Mouse (Mus musculus) limb, embryonic 15.5 days (tissue): Measurements from ENCODE around the gene Arhgef16. TPM values are rescaled to one million over a fixed set of nuclear protein-coding genes. Genes with fewer than 3 reads are reported as not detected.

Experiments used
- ATAC-seq: fragments of 200-750 bp; cut with Nextera tagmentation; 2 replicates; pipeline ENCODE4 v1.8.0; 2017; ENCODE audit warnings: low read depth, moderate TSS enrichment; ENCODE audit not compliant: insufficient number of reproducible peaks, low FRiP score, low TSS enrichment
- H3K27ac ChIP-seq: fragments of 300-500 bp; sonication (generic); 2 replicates; pipeline ENCODE4 v1.5.1; 2015; ENCODE audit warnings: moderate library complexity, mild to moderate bottlenecking, inconsistent platforms
- H3K27me3 ChIP-seq: fragments of 300-500 bp; sonication (generic); 2 replicates; pipeline ENCODE4 v1.6.1; 2015; ENCODE audit warnings: inconsistent platforms
- H3K36me3 ChIP-seq: fragments of 300-500 bp; sonication (generic); 2 replicates; pipeline ENCODE4 v1.6.1; 2015; ENCODE audit warnings: inconsistent platforms
- H3K4me1 ChIP-seq: fragments of 300-500 bp; sonication (generic); 2 replicates; pipeline ENCODE4 v1.6.1; 2015; ENCODE audit warnings: inconsistent platforms
- H3K4me2 ChIP-seq: fragments of 300-500 bp; sonication (generic); 2 replicates; pipeline ENCODE4 v1.6.1; 2015; ENCODE audit warnings: mild to moderate bottlenecking, inconsistent platforms
- H3K4me3 ChIP-seq: fragments of 300-500 bp; sonication (generic); 2 replicates; pipeline ENCODE4 v1.5.1; 2015; ENCODE audit warnings: mild to moderate bottlenecking, inconsistent platforms
- H3K9ac ChIP-seq: fragments of 300-500 bp; sonication (generic); 2 replicates; pipeline ENCODE4 v1.6.1; 2015; ENCODE audit warnings: inconsistent platforms
- H3K9me3 ChIP-seq: fragments of 300-500 bp; sonication (generic); 2 replicates; pipeline ENCODE4 v1.6.1; 2016; ENCODE audit warnings: inconsistent platforms
- WGBS: fragments of 180-500 bp; shearing (Covaris S2); methylation state at CpG from one replicate; pipeline ENCODE4 v1.1.7; 2015; 5-methylcytosine and 5-hydroxymethylcytosine counted together
- polyA plus RNA-seq: library from polyadenylated mRNA; unstranded; fragments of >200 nt; fragmentation: Nextera tagmentation; extraction: Ambion mirVana; gene quantifications from 2 replicates; pipeline ENCODE4 v1.2.1, GENCODE M21; 2015

The Arhgef16 gene
- polyA plus RNA-seq, 1 experiment from 2014 or later = 6.5 TPM

DNA sequence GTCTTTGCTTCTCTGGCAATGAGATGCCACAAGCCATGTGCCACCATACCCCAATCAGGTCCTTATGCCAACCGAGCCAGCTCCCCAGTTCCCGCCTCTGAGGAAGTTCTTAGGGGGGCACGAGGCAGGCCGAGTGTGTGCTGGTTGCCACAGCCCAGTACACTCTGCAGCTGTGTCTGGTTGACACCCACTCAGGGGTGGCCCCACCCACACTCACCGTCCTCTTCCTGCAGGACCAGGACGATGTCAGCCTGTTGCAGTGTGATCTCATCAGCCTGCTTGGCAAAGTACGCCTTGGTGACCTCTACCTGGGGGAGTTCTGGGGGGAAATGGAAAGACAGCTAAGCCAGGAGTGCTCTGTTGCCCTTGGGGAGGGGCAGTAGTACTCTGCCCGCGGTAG is 22.0 kb downstream of the Arhgef16 start:
- ATAC-seq = no peak
- no peaks in the 10 kb centered on the region for H3K27me3 ChIP-seq
- 58% methylated on average over 9 of the region's 9 CpGs for WGBS

DNA sequence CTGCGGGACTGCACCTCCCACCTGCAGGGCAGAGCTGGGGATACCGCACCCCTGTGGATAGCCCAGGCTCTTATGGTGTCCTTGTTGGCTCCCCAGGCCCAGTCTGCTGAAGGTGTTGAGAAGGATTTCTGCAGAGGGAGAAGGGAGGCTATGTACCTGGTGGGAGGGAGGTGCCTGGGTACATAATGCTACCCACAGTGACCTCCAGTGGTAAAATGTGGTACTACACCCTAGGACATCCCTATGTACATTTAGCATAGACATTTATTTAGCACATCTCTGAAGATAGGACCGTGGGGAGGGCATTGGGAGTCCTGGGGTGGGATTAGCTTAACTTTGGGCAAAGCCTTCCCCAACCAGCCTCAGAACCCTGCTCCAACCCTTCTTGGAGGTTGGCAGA is 28.5 kb downstream of the Arhgef16 start:
- peaks cover 78% of the 10 kb centered on the region for H3K36me3 ChIP-seq
- H3K4me1 ChIP-seq = peaks cover 3% of the 10 kb centered on the region; the same call in 1 of the 2 replicates
- no peaks in the 10 kb centered on the region for H3K9me3 ChIP-seq
- ATAC-seq = no peak
- 58% methylated on average over 3 of the region's 3 CpGs for WGBS
- no peaks in the 10 kb centered on the region for H3K27me3 ChIP-seq
- H3K27ac ChIP-seq = no peak overlapping the region
- no peak overlapping the region for H3K4me3 ChIP-seq
- H3K9ac ChIP-seq = no peak overlapping the region
- H3K4me2 ChIP-seq = no peak overlapping the region

More for the DNA sequence above, 22.0 kb downstream of the Arhgef16 start:
- H3K9ac ChIP-seq = no peak overlapping the region
- no peak overlapping the region for H3K4me2 ChIP-seq
- H3K27ac ChIP-seq = no peak overlapping the region
- peaks cover 30% of the 10 kb centered on the region for H3K36me3 ChIP-seq
- H3K4me3 ChIP-seq = no peak overlapping the region
- H3K4me1 ChIP-seq = peaks cover 6% of the 10 kb centered on the region
- H3K9me3 ChIP-seq = no peaks in the 10 kb centered on the region

DNA sequence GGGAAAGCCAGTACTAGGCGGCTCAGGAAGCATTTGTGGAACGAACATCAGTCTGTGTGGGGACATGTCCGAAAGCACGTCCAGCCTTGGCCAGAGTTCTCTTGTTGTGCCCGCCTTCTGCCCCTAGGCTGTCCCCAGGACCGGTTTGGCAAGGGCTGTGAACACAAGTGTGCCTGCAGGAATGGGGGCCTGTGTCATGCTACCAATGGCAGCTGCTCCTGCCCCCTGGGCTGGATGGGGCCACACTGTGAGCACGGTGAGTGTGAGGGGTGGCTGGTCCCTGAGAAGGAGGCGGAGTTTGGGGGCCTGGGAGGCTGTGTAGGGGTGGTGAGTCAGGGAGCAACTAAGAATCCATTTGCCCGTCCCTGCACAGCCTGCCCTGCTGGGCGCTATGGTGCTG is 32.0 kb downstream of the Arhgef16 start:
- Histone ChIP-seq H3K9ac (no peak overlapping the region), H3K27me3 (no peaks in the 10 kb centered on the region), H3K36me3 (peaks cover 85% of the 10 kb centered on the region), H3K27ac (peak overlapping the region; percentile 34), H3K4me1 (peaks cover 3% of the 10 kb centered on the region; the same call in 1 of the 2 replicates), H3K4me2 (no peak overlapping the region), H3K9me3 (no peaks in the 10 kb centered on the region), H3K4me3 (no peak overlapping the region)
- ATAC-seq = no peak
- WGBS = 58% methylated on average over 10 of the region's 10 CpGs

DNA sequence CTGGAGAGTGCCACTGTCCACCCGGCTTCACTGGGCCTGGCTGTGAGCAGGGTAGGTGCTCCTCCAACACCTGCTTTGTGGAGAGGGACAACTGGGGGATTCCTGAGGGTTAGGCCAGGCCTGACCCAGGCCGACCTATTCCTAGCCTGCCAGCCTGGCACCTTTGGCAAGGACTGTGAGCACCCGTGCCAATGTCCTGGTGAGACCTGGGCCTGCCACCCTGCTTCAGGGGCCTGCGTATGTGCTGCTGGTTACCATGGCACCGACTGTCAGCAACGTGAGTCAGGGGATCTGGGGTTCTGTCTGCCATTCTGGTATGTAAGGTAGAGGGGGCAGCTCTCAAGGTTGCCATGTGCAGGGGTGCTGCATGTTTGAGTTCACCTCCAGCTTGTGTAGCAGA is 34.0 kb downstream of the Arhgef16 start:
- no peak overlapping the region for H3K4me3 ChIP-seq
- no peak overlapping the region for H3K4me2 ChIP-seq
- H3K4me1 ChIP-seq = peaks cover 3% of the 10 kb centered on the region; the same call in 1 of the 2 replicates
- 84% methylated on average over 6 of the region's 6 CpGs for WGBS
- H3K9me3 ChIP-seq = no peaks in the 10 kb centered on the region
- H3K27me3 ChIP-seq = no peaks in the 10 kb centered on the region
- no peak for ATAC-seq
- peaks cover 91% of the 10 kb centered on the region for H3K36me3 ChIP-seq
- H3K9ac ChIP-seq = no peak overlapping the region
- no peak overlapping the region for H3K27ac ChIP-seq

DNA sequence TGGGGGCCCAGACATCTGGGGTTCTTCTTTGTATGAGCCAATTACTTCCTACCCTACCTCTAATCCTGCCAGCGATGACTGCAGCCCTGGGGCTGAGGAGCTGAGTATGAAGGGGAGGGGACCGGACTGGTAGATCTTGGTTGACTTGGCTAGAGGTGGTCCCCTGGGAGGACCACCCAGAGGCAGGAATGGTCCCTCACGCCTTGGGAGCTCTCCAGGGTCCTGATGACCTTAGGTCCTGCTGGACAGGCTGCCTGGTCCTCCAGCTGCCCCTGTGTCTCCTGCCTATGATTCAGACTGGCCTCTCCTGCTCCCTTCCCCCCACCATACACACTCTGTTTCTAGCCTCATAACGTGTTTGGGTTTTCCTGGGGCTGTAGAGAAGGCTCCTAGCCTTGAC is 39.4 kb downstream of the Arhgef16 start:
- Histone ChIP-seq H3K9ac (no peak overlapping the region), H3K4me1 (0 out of 2 replicates have a peak, but pooled peaks cover 2% of the 10 kb centered on the region), H3K27ac (no peak overlapping the region), H3K36me3 (peaks cover 69% of the 10 kb centered on the region), H3K9me3 (no peaks in the 10 kb centered on the region), H3K4me2 (no peak overlapping the region), H3K4me3 (no peak overlapping the region), H3K27me3 (no peaks in the 10 kb centered on the region)
- 45% methylated on average over 4 of the region's 4 CpGs for WGBS
- ATAC-seq = no peak

DNA sequence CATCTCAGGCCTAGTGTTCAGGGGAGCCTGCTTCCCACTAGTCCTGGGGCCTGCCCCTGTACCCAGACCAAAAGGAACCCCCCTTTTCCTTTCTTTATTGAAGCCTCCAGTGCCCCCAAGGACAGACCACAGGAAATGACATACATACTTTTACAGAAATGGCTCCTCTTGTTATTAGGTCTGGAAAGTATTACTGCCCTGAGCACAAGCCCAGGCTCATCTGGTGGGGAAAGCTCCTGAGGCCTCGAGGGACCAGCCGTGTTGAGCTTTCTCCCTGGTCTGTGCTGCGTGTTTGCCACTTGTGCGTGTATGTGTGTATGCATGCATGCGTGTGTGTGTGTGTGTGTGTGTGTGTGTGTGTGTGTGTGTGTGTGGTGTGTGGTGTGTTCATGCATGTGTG is 40.7 kb downstream of the Arhgef16 start:
- no peak overlapping the region for H3K4me2 ChIP-seq
- peak overlapping the region; percentile 52 for H3K27ac ChIP-seq
- no peak overlapping the region for H3K4me3 ChIP-seq
- WGBS = 41% methylated on average over 5 of the region's 5 CpGs
- H3K9me3 ChIP-seq = no peaks in the 10 kb centered on the region
- no peak for ATAC-seq
- H3K27me3 ChIP-seq = no peaks in the 10 kb centered on the region
- H3K36me3 ChIP-seq = peaks cover 63% of the 10 kb centered on the region
- 0 out of 2 replicates have a peak, but pooled peaks cover 2% of the 10 kb centered on the region for H3K4me1 ChIP-seq
- no peak overlapping the region for H3K9ac ChIP-seq

DNA sequence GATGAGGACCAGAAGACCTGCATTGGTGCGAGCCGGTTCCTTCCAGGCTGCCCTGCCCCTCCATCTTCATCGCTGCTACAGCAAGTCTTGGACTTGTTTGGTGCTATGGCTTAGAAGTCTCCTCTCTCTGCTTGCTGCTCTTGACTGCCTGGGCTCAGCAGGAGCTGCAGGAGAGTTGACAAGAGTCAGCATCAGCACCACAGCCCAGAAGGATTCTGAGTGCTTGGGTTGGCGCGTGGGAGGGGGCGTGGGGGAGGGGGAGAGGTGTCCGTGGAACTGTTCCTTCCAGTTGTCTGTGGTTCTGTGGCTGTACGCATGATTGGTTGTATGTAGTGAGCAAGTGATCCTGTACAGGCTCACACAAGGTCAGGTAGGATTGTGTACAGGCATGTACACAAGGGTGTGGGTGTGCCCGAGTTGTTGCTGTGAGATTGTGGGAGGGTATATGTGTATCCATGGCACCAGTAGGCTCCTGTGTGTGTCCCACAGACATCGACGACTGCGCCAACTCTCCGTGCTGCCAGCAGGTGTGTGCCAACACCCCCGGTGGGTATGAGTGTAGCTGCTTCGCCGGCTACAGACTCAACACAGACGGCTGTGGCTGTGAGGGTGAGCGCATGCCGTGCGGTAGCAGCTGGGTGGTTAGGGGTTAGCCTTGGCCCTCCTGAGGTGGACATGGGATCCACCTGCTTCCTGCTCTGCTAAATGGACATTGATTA is 48.8 kb downstream of the Arhgef16 start:
- Histone ChIP-seq H3K27ac (no peak overlapping the region), H3K36me3 (peaks cover 45% of the 10 kb centered on the region)
- ATAC-seq = no peak

DNA sequence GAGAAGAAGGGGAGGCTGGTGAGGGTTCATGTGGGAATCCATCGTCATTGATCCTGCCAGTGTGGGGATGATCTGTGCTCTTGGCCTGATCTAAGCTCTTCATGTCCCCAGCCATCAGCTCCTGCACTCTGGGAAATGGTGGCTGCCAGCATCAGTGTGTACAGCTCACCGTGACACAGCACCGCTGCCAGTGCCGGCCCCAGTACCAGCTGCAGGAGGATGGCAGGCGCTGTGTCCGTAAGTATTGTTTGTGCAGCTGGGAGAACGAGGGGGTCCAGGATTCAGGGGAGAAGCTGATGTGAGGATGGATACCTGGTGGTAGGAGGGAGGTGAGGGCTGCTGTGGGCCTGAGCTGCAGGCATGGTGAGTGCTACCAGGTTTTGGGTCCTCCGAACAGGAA is 52.2 kb downstream of the Arhgef16 start:
- ATAC-seq = no peak
- no peak overlapping the region for H3K9ac ChIP-seq
- H3K4me2 ChIP-seq = no peak overlapping the region
- WGBS = 72% methylated on average over 8 of the region's 8 CpGs
- H3K4me1 ChIP-seq = peaks cover 51% of the 10 kb centered on the region
- H3K27me3 ChIP-seq = no peaks in the 10 kb centered on the region
- H3K9me3 ChIP-seq = no peaks in the 10 kb centered on the region
- H3K27ac ChIP-seq = no peak overlapping the region
- no peak overlapping the region for H3K4me3 ChIP-seq
- H3K36me3 ChIP-seq = peaks cover 24% of the 10 kb centered on the region

More for the DNA sequence above, 48.8 kb downstream of the Arhgef16 start:
- Histone ChIP-seq H3K4me3 (no peak overlapping the region), H3K4me1 (peaks cover 17% of the 10 kb centered on the region), H3K9me3 (no peaks in the 10 kb centered on the region), H3K27me3 (no peaks in the 10 kb centered on the region), H3K4me2 (no peak overlapping the region), H3K9ac (no peak overlapping the region)
- 91% methylated on average over 20 of the region's 20 CpGs for WGBS

DNA sequence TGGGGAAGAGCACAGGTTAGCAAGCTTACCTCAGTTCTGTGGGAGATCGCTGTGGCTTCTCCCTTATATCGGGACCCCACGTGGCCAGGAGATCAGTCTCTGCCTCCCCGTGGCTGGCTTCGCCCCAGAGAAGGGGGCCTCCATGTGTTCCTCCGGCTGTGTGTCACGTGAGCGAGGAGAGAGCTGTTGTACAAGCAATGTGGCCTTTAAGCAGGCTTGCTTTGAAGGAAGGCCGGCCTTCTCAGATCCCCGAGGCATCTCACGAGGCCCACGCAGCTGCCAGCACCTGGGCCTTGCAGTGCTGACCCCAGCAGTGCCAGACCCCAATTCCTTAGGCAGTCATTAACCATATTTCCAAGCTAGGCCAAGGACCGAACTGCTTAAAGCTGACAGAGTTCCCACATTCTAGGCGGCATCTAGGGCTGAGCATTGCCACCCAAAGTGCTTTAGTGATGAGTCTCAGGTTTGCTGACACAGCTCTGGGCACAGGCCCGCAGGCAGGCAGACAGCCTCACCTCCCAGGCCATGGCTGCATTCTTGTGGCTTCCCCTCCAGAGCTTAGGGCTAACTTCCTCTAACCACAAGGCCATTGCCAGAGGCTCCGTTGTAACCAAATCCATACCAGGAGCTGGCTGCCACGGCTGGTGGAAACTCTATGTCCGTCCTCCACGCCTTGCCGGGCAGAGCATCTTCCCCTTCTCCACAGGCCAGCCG is 53.2 kb downstream of the Arhgef16 start:
- no peak overlapping the region for H3K9ac ChIP-seq
- no peaks in the 10 kb centered on the region for H3K9me3 ChIP-seq
- no peaks in the 10 kb centered on the region for H3K27me3 ChIP-seq
- peak overlapping the region; percentile 78 for H3K27ac ChIP-seq
- 46% methylated on average over 21 of the region's 21 CpGs for WGBS
- no peak overlapping the region for H3K4me3 ChIP-seq
- no peak overlapping the region for H3K4me2 ChIP-seq
- H3K4me1 ChIP-seq = peaks cover 56% of the 10 kb centered on the region
- peaks cover 20% of the 10 kb centered on the region for H3K36me3 ChIP-seq
- ATAC-seq = no peak

DNA sequence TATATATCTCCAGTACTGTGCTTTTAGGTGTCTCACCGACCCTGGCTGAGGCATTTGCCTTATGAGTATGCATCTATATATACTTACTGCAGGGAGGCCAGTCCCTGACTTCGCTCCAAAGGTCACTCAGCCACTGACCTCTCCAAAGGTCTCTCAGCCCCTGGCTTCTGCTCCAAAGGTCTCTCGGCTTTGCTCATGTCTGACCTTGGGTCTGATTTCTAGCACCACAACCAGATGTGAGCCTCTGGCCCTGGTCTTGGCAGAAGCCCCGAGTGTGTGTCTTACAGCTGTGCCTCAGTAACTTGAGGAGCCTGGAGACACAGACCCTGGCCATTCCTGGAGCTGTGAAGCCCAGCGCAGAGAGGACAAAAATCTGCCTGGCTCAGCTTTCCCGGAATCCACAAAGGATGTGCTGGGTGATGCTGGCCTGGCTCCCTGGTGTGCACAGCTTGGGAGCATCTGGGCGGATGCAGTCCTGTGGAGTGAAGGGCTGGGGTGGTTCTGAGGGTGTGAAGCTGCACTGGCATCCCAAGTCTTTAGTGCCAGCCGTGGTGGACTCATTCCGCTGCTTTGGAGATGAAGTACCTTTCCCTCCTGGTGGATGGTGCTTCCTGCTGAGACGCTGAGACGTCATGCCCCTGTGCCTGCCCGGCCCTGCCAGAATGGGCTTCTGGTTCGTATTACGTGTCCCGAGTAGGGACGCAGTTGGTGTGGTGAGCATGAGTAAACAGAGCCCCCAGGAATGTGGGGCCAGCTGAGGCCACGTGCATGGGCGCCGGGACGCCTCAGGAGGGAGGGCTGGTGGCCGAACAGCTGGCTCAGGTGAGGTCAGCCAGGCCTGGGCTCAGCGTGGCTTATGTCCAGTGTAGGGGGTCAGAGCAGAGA is 54.0 kb downstream of the Arhgef16 start:
- peaks cover 16% of the 10 kb centered on the region for H3K36me3 ChIP-seq
- no peaks in the 10 kb centered on the region for H3K27me3 ChIP-seq
- no peak overlapping the region for H3K9ac ChIP-seq
- H3K9me3 ChIP-seq = no peaks in the 10 kb centered on the region
- 25% methylated on average over 22 of the region's 22 CpGs for WGBS
- H3K4me1 ChIP-seq = peaks cover 64% of the 10 kb centered on the region
- H3K27ac ChIP-seq = peak overlapping the region; percentile 78
- H3K4me2 ChIP-seq = no peak overlapping the region
- H3K4me3 ChIP-seq = no peak overlapping the region
- ATAC-seq = no peak

DNA sequence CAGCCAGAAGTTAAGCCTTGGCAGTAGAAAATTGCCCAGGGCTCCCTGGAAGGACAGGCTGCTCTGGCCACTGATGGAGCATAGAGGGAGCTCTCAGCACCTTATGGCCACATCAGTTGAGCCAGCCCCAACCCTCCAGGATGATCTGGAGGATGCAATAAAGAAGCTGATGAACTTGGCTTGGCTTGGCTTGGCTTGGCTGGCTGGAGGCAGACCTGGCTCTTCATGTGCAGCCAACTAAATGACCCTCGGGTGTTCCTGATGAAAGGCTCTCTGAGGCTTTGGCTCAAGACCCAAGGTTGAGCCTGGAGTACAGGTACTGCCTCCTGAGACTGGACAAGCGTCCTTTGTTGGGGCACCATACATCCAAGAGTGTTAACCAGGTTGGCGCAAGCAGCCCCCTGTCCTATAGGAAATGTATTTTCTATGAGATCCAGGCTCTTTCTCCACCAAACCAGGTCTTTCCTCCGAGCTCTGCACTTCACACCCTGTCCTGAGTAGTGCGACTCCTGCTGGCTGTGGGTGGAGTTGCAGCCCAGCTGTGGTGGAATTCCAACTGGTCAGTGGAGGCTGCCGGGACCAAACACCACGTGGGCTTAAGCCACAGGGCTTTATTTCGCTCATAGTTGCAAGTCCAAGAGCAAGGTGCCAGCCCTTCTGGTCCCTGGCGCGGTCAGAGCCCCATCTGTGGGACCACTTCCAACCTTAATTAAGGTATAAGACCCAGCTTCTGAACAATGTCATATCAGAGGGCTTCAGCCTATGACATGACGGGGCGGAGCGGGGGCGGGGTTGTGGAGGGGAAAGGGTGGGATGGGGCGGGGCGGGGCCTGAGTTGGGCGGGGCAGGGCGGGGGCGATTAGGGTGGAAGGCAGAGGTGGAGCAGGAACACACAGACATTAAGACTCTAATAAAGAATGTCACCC is 55.1 kb downstream of the Arhgef16 start:
- Histone ChIP-seq H3K4me3 (0 out of 2 replicates have a peak overlapping the region, but pooled peaks have one; percentile 19), H3K27me3 (no peaks in the 10 kb centered on the region), H3K27ac (peak overlapping the region; percentile 78), H3K4me2 (peak overlapping the region; percentile 35), H3K9ac (no peak overlapping the region), H3K36me3 (peaks cover 12% of the 10 kb centered on the region), H3K9me3 (no peaks in the 10 kb centered on the region), H3K4me1 (peaks cover 65% of the 10 kb centered on the region)
- 10% methylated on average over 19 of the region's 19 CpGs for WGBS
- no peak; the same call in 1 of the 2 replicates for ATAC-seq
